Mouse (Mus musculus) gastrocnemius, postnatal 14 days (tissue): ENCODE data around the gene Hoxc10. TPM values are rescaled to one million over a fixed set of nuclear protein-coding genes. Genes with fewer than 3 reads are reported as not detected.

Source experiments
- DNase-seq: peaks from one replicate; pipeline ENCODE4 v3.0.0; 2021; ENCODE audit warnings: mixed read lengths
- intact Hi-C: fragments of 180-260 bp; cut with DNase I; formaldehyde crosslinking; loops from one replicate; pipeline ENCODE4 v1.15.1; 2025; ENCODE audit warnings: low total_unique reads
- long read RNA-seq, 2 experiments: library from polyadenylated mRNA; stranded (forward); transcript quantifications; one replicate each; pipeline ENCODE4 v2.0.0; 2021
- total RNA-seq, 2 experiments: library from RNA; stranded (reverse); gene quantifications; 2 replicates each; pipeline ENCODE4 v1.2.3; 2021

The Hoxc10 gene
- total RNA-seq = 10 to 100 TPM; 47.9 to 48.0 TPM
- long read RNA-seq, experiment 1, transcript Hoxc10-201 (2 exons, 1,909 nt) = major isoform, 34 of 35 reads
- long read RNA-seq, experiment 1, partial matches to known transcripts = 0 of 35 reads
- long read RNA-seq, experiment 1, other reads (novel, unspliced or antisense) = 1 of 35 reads
- long read RNA-seq, experiment 2, transcript Hoxc10-201 (2 exons, 1,909 nt) = major isoform, 22 of 22 reads
- long read RNA-seq, experiment 2, partial matches to known transcripts = 0 of 22 reads
- long read RNA-seq, experiment 2, other reads (novel, unspliced or antisense) = 0 of 22 reads

- no peak for DNase-seq
- intact Hi-C loops = no loop called here
Measured at GRCm38 (mm10) chr15:102966776-102967311, at the start of gene Hoxc10. Gene Hoxc10, plus strand, starts transcription at chr15:102966796.

GRCm38 (mm10) chr15:102917972-102918572 lies 48.5 kb upstream of the Hoxc10 start:
- DNase-seq = no peak
- intact Hi-C loops = no loop called here

GRCm38 (mm10) chr15:102918611-102919265 lies 47.9 kb upstream of the Hoxc10 start:
- intact Hi-C loops = no loop called here
- no peak for DNase-seq

- intact Hi-C loops = no loop called here
- no peak for DNase-seq
Measured at GRCm38 (mm10) chr15:102919336-102920180, 47.0 kb upstream of the Hoxc10 start.

- DNase-seq = peak; percentile 77
- intact Hi-C loops = no loop called here
Measured at GRCm38 (mm10) chr15:102920619-102921018, 46.0 kb upstream of the Hoxc10 start.

- intact Hi-C loops = no loop called here
- no peak for DNase-seq
Measured at GRCm38 (mm10) chr15:102921053-102922011, 45.3 kb upstream of the Hoxc10 start, which contains the start of gene Hoxc13. Gene Hoxc13, plus strand, starts transcription at chr15:102921103.

- peak; percentile 54 for DNase-seq
- intact Hi-C loops = no loop called here
Measured at GRCm38 (mm10) chr15:102922012-102922362, 44.6 kb upstream of the Hoxc10 start.

GRCm38 (mm10) chr15:102922636-102923500 lies 43.7 kb upstream of the Hoxc10 start:
- intact Hi-C loops = no loop called here
- no peak for DNase-seq

GRCm38 (mm10) chr15:102927032-102927645 lies 39.5 kb upstream of the Hoxc10 start:
- DNase-seq = no peak
- intact Hi-C loops = no loop called here

GRCm38 (mm10) chr15:102931706-102932358 lies 34.8 kb upstream of the Hoxc10 start:
- DNase-seq = no peak
- intact Hi-C loops = no loop called here

- intact Hi-C loops = no loop called here
- DNase-seq = no peak
Measured at GRCm38 (mm10) chr15:102934438-102934837, 32.2 kb upstream of the Hoxc10 start.

- DNase-seq = no peak
- intact Hi-C loops = loop anchor here (5.0 kb wide), 1 partner anchor 163 kb away; no protein-coding TSS in a partner anchor
Measured at GRCm38 (mm10) chr15:102934897-102935296, 31.7 kb upstream of the Hoxc10 start.

GRCm38 (mm10) chr15:102936279-102936972 lies 30.2 kb upstream of the Hoxc10 start, which contains the start of gene Hoxc12:
Gene Hoxc12, plus strand, starts transcription at chr15:102936757.
- DNase-seq = no peak
- intact Hi-C loops = loop anchor here (5.0 kb wide), 1 partner anchor 164 kb away; no protein-coding TSS in a partner anchor

- intact Hi-C loops = loop anchor here (5.0 kb wide), 1 partner anchor 165 kb away; no protein-coding TSS in a partner anchor
- no peak for DNase-seq
Measured at GRCm38 (mm10) chr15:102937036-102937666, 29.4 kb upstream of the Hoxc10 start.
